Mouse (Mus musculus): Measurements from ENCODE around the gene BC034090.

- TF ChIP-seq CTCF (conservative IDR thresholded peaks at IDR 0.05; ENCODE audit: low read length), result no peak
- no peak for TF ChIP-seq POU5F1 (IDR thresholded peaks at IDR 0.05; ENCODE audit: borderline replicate concordance, low read length)
Measured at GRCm38 (mm10) chr1:155238126-155238525, 6.1 kb downstream of the BC034090 start.
